Mouse (Mus musculus) lung, postnatal 0 days (tissue): ENCODE results near the gene Osbpl11. TPM values are rescaled to one million over a fixed set of nuclear protein-coding genes. Genes with fewer than 3 reads are reported as not detected.
"Not testable (repeated sequence)": the region's sequence is repeated elsewhere in the genome, so short reads cannot be mapped to it uniquely, and the experiment has no call there.

Source experiments
- ATAC-seq: fragments of 200-750 bp; cut with Nextera tagmentation; 2 replicates; pipeline ENCODE4 v1.8.0; 2017; ENCODE audit warnings: moderate library complexity
- DNase-seq: peaks from one replicate; pipeline ENCODE4 v3.0.0-alpha.2; 2016; ENCODE audit warnings: low spot score
- H3K27ac ChIP-seq: fragments of 300-500 bp; sonication (generic); 2 replicates; pipeline ENCODE4 v1.5.1; 2014; ENCODE audit warnings: antibody characterized with exemption, mild to moderate bottlenecking, low read length, mixed read lengths
- H3K27me3 ChIP-seq: fragments of 300-500 bp; sonication (generic); replicated peaks from 2 replicates; pipeline ENCODE4 v1.6.1; 2014; ENCODE audit warnings: low read length, mixed read lengths; ENCODE audit not compliant: insufficient read depth
- H3K36me3 ChIP-seq: fragments of 300-500 bp; sonication (generic); 2 replicates; pipeline ENCODE4 v1.6.1; 2014; ENCODE audit warnings: low read length, mixed read lengths; ENCODE audit not compliant: insufficient read depth
- H3K4me1 ChIP-seq: fragments of 300-500 bp; sonication (generic); 2 replicates; pipeline ENCODE4 v1.6.1; 2014; ENCODE audit warnings: antibody characterized with exemption, low read depth, low read length, mixed read lengths; ENCODE audit not compliant: insufficient read depth
- H3K4me2 ChIP-seq: fragments of 300-500 bp; sonication (generic); replicated peaks from 2 replicates; pipeline ENCODE4 v1.6.1; 2014; ENCODE audit warnings: low read depth, mild to moderate bottlenecking, low read length, moderate library complexity, mixed read lengths
- H3K4me3 ChIP-seq: fragments of 300-500 bp; sonication (generic); 2 replicates; pipeline ENCODE4 v1.5.1; 2014; ENCODE audit warnings: low read depth, low read length
- H3K9ac ChIP-seq: fragments of 300-500 bp; sonication (generic); replicated peaks from 2 replicates; pipeline ENCODE4 v1.6.1; 2014; ENCODE audit warnings: low read depth, mild to moderate bottlenecking
- H3K9me3 ChIP-seq: fragments of 300-500 bp; sonication (generic); 2 replicates; pipeline ENCODE4 v1.6.1; 2016; ENCODE audit warnings: low read length, mixed read lengths
- CTCF ChIP-seq: IDR thresholded peaks from 2 replicates; pipeline ENCODE4 v1.5.1; 2016; ENCODE audit warnings: antibody characterized with exemption, mild to moderate bottlenecking
- EP300 ChIP-seq: IDR thresholded peaks from 2 replicates; pipeline ENCODE4 v1.6.1; 2016; ENCODE audit warnings: antibody characterized with exemption, mild to moderate bottlenecking, control low read depth
- WGBS: fragments of 180-500 bp; shearing (Covaris S2); extraction: QIAGEN DNeasy Blood & Tissue Kit; methylation state at CpG from one replicate; pipeline ENCODE4 v1.1.7; 2014; 5-methylcytosine and 5-hydroxymethylcytosine counted together
- polyA plus RNA-seq: library from polyadenylated mRNA; unstranded; fragments of >200 nt; fragmentation: Nextera tagmentation; extraction: Ambion mirVana; gene quantifications from 2 replicates; pipeline ENCODE4 v1.2.1, GENCODE M21; 2015

The Osbpl11 gene
- polyA plus RNA-seq, 1 experiment from 2014 or later = 13.6 TPM

DNA sequence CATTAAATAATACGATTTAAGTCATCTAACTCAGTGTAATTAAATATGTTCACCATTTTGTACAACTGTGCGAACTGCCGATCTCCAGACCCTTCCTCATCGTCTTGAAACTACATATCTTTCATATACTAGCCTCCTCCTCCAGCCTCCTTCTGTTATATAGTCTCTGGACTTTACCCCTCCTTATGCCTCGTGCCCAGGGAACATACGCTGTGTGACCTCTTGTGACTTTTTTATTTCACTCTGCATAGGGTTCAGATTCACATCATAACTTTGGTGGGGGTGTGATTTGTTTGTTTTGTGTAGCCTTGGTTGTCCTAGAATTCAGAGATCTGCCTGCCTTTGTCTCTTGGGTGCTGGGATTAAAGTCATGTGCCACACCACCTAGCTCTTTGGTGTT, 11.7 kb downstream of the Osbpl11 start:
- Histone ChIP-seq H3K36me3 (peaks cover 9% of the 10 kb centered on the region; the same call in 1 of the 2 replicates), H3K4me2 (no peak overlapping the region), H3K9ac (no peak overlapping the region), H3K4me1 (peaks cover 8% of the 10 kb centered on the region; the same call in 1 of the 2 replicates), H3K27me3 (no peaks in the 10 kb centered on the region), H3K9me3 (no peaks in the 10 kb centered on the region), H3K27ac (no peak overlapping the region), H3K4me3 (no peak overlapping the region)
- 93% methylated on average over 6 of the region's 6 CpGs for WGBS
- ATAC-seq (no peak), DNase-seq (no peak)
- TF ChIP-seq CTCF = no peak
- no peak for TF ChIP-seq EP300

DNA sequence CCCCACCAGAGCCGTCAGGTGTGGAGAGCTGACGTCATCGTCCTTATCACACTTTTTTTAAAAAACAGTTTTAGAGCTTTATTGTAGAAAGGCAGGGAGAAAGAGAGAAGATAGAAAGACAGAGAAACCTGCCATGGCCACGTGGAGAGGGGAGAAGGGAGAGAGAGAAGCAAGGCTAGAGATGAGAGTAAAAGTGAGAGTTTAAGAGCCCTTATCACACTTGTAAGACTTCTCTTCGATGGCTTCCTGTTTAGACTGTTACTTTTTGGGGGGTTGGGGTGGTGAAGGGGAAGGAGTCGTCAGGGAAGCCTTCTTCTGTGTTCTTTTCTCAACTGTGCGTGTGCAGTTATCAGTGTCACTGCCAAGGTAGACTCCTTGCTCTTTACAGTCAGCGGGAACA, 15.7 kb downstream of the Osbpl11 start:
- no peak for TF ChIP-seq EP300
- no peak for TF ChIP-seq CTCF
- Histone ChIP-seq H3K27me3 (no peaks in the 10 kb centered on the region), H3K27ac (no peak overlapping the region), H3K4me2 (no peak overlapping the region), H3K9me3 (no peaks in the 10 kb centered on the region), H3K36me3 (peaks cover 12% of the 10 kb centered on the region; the same call in 1 of the 2 replicates), H3K4me1 (no peaks in the 10 kb centered on the region), H3K9ac (no peak overlapping the region), H3K4me3 (no peak overlapping the region)
- no peak for ATAC-seq
- WGBS = 58% methylated on average over 8 of the region's 8 CpGs
- DNase-seq = no peak

DNA sequence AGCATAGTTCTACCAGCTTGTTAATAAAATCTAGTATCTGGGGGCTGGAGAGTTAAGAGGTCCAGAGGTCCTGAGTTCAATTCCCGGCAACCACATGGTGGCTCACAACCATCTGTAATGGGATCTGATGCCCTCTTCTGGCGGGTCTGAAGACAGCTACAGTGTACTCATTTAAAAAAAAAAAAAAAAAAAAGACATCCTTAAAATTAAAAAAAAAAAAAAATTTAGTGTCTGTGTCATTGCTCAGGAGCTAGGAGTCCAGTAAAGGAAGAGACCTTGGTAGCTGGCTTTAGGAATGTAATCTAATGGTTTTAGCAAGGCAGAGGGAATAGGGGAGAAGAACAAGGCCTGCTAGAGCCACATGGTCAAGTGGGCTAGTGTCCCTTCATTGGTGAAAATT, 25.9 kb downstream of the Osbpl11 start:
- peaks cover 18% of the 10 kb centered on the region for H3K36me3 ChIP-seq
- H3K4me3 ChIP-seq = no peak overlapping the region
- 86% methylated on average over 2 of the region's 2 CpGs for WGBS
- no peaks in the 10 kb centered on the region for H3K27me3 ChIP-seq
- H3K9ac ChIP-seq = no peak overlapping the region
- no peak overlapping the region for H3K27ac ChIP-seq
- no peak for DNase-seq
- TF ChIP-seq CTCF = no peak
- no peak for TF ChIP-seq EP300
- no peaks in the 10 kb centered on the region for H3K9me3 ChIP-seq
- no peaks in the 10 kb centered on the region for H3K4me1 ChIP-seq
- no peak overlapping the region for H3K4me2 ChIP-seq
- no peak for ATAC-seq

DNA sequence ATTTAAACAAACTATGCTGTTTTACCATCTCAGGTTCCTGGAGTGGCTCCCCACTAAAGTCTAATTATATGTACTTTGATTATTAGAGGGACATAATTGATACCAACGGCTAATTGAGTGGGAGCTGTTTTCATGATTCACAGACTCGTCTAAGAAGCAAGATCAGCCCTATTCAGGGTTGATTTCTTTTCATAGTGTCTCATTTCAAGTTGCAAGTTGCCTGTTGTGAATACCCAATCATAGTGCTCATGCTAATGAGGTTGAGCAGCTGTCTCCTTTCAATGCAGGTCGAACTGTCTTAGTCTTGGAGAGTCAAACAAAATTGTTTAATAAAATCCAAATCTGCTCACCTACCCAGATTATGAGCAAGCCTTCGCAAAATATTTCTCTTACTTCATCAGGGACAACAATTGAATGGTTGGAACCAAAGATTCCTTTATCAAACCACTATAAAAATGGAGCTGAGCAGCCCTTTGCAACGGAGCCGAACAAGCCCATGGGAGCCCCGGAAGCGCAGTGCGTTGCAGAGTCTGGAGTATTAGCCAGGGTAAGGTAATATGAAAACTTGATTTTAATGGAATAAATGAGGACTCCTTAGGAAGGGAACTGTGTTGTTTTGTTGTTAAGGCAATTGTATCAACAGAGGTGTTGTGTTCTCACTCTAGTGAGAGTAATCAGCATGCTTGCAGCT, 31.6 kb downstream of the Osbpl11 start:
- Histone ChIP-seq H3K4me1 (no peaks in the 10 kb centered on the region), H3K4me3 (no peak overlapping the region), H3K27ac (no peak overlapping the region), H3K9me3 (no peaks in the 10 kb centered on the region), H3K4me2 (no peak overlapping the region), H3K27me3 (no peaks in the 10 kb centered on the region), H3K9ac (no peak overlapping the region), H3K36me3 (peaks cover 9% of the 10 kb centered on the region; the same call in 1 of the 2 replicates)
- DNase-seq (no peak), ATAC-seq (no peak)
- TF ChIP-seq EP300 = no peak
- no peak for TF ChIP-seq CTCF
- WGBS = 83% methylated on average over 9 of the region's 9 CpGs

DNA sequence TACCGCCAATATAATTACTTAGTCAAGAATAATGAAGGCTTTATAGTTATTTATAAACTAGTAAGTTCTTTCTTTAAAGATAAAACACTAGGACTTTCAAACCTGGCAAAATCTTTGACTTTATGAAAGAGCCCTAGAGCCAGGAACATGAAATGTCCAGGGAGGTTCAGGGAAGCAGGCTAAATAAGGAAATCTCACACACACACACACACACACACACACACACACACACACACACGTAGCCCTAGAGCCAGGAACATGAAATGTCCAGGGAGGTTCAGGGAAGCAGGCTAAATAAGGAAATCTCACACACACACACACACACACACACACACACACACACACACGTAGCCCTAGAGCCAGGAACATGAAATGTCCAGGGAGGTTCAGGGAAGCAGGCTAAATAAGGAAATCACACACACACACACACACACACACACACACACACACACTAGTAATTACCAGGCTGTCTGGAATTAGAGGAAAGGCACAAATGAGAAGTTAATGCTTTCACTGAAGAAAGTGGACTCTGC, 32.7 kb downstream of the Osbpl11 start:
- H3K4me1 ChIP-seq, H3K4me2 ChIP-seq, H3K9ac ChIP-seq, H3K27me3 ChIP-seq, H3K4me3 ChIP-seq, ATAC-seq, H3K36me3 ChIP-seq, DNase-seq, H3K9me3 ChIP-seq, H3K27ac ChIP-seq: not testable (repeated sequence)
- 47% methylated on average over 3 of the region's 3 CpGs for WGBS

DNA sequence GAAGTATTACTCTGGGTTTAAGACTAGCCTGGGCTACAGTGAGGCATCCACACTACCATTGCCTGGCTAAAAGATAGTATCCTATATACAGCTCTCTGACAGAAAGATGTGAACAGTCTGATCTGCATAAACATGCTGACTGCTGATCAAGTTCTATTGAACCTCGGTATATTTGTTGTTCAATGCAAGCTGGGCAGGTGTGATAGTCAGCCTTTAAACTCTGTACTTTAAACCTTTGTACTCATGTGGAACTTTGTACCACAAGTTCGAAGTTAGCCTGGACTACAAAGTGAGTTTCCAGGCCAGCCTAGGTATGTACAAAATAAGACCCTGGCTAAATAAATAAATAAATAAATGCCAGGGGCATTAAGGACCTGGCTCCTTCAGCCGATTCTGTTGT, 37.6 kb downstream of the Osbpl11 start:
- no peak overlapping the region for H3K4me3 ChIP-seq
- TF ChIP-seq EP300 (no peak), CTCF (no peak)
- H3K4me2 ChIP-seq = no peak overlapping the region
- 82% methylated on average over 3 of the region's 3 CpGs for WGBS
- H3K36me3 ChIP-seq = peaks cover 27% of the 10 kb centered on the region
- H3K9me3 ChIP-seq = no peaks in the 10 kb centered on the region
- H3K27me3 ChIP-seq = no peaks in the 10 kb centered on the region
- ATAC-seq (no peak), DNase-seq (no peak)
- H3K27ac ChIP-seq = no peak overlapping the region
- no peak overlapping the region for H3K9ac ChIP-seq
- H3K4me1 ChIP-seq = no peaks in the 10 kb centered on the region
